Mouse (Mus musculus) spleen, adult 2 months (tissue): ENCODE measurements around the gene Pld4. TPM values are rescaled to one million over a fixed set of nuclear protein-coding genes. Genes with fewer than 3 reads are reported as not detected.
"Not testable (repeated sequence)": the region's sequence is repeated elsewhere in the genome, so short reads cannot be mapped to it uniquely, and the experiment has no call there.

ENCODE experiments used
- DNase-seq, 2 experiments: peaks; one replicate each; pipeline versions ENCODE4 v3.0.0 to v3.0.0-alpha.2; 2012 to 2021; ENCODE audit warnings: low spot score in 2 of 2, low read depth in 1 of 2
- H3K27ac ChIP-seq: fragments of 200-500 bp; 2 replicates; pipeline ENCODE4 v1.5.1; 2012; ENCODE audit warnings: low read length, inconsistent platforms; ENCODE audit not compliant: insufficient read depth
- H3K27me3 ChIP-seq: fragments of 200-500 bp; 2 replicates; pipeline ENCODE4 v1.6.1; 2012; ENCODE audit warnings: mild to moderate bottlenecking, moderate library complexity, low read length, inconsistent platforms; ENCODE audit not compliant: control insufficient read depth, insufficient read depth
- H3K36me3 ChIP-seq: fragments of 200-500 bp; 2 replicates; pipeline ENCODE4 v1.6.1; 2012; ENCODE audit warnings: mild to moderate bottlenecking, low read length, inconsistent platforms; ENCODE audit not compliant: control insufficient read depth, insufficient read depth
- H3K4me1 ChIP-seq: fragments of 200-500 bp; 2 replicates; pipeline ENCODE4 v1.6.1; 2011; ENCODE audit warnings: inconsistent platforms; ENCODE audit not compliant: control insufficient read depth, insufficient read depth, insufficient read length
- H3K4me3 ChIP-seq: fragments of 200-500 bp; 2 replicates; pipeline ENCODE4 v1.5.1; 2011; ENCODE audit warnings: mild to moderate bottlenecking, inconsistent platforms; ENCODE audit not compliant: insufficient read depth, insufficient read length; ENCODE audit errors: extremely low read depth
- CTCF ChIP-seq: fragments of 200-500 bp; IDR thresholded peaks from 2 replicates; pipeline ENCODE4 v1.5.1; 2011; ENCODE audit warnings: mild to moderate bottlenecking, inconsistent platforms; ENCODE audit not compliant: insufficient read depth, insufficient read length, insufficient replicate concordance; ENCODE audit errors: extremely low read depth
- POLR2A ChIP-seq: fragments of 200-500 bp; IDR thresholded peaks from 2 replicates; pipeline ENCODE4 v1.6.1; 2011; ENCODE audit warnings: low read depth, low read length, inconsistent platforms
- WGBS: fragments of 180-500 bp; shearing (Covaris S2); methylation state at CpG from one replicate; pipeline ENCODE4 v1.1.7; 2018; 5-methylcytosine and 5-hydroxymethylcytosine counted together
- polyA plus RNA-seq: library from polyadenylated mRNA; depleted of rRNA; stranded (reverse); fragments of >200 nt; gene quantifications from 2 replicates; pipeline ENCODE4 v1.2.3, GENCODE M21; 2012

Gene Pld4
- polyA plus RNA-seq, 1 experiment = 332 TPM

GRCm38 (mm10) chr12:112808587-112809364 lies 48.3 kb downstream of the Pld4 start, which contains the start of gene Clba1:
TSS of gene Clba1 (plus strand) at chr12:112808937.
- WGBS = 3% methylated on average over 64 of the region's 64 CpGs
- H3K27ac ChIP-seq = no peak within 1 kb of the TSS
- H3K4me3 ChIP-seq = peak within 1 kb of the TSS; percentile 62
- H3K36me3 ChIP-seq = no peaks in the 10 kb centered on the region
- peak; percentile 79 to 87 for DNase-seq
- TF ChIP-seq POLR2A = no peak
- TF ChIP-seq CTCF = 0 out of 2 replicates have a peak, but pooled peaks have one; percentile 22
- no peaks in the 10 kb centered on the region for H3K27me3 ChIP-seq
- H3K4me1 ChIP-seq = peaks cover 4% of the 10 kb centered on the region; the same call in 1 of the 2 replicates

GRCm38 (mm10) chr12:112809641-112810040 lies 49.2 kb downstream of the Pld4 start:
- WGBS = 16% methylated on average over 8 of the region's 8 CpGs
- Histone ChIP-seq H3K4me1 (peaks cover 4% of the 10 kb centered on the region; the same call in 1 of the 2 replicates), H3K36me3 (no peaks in the 10 kb centered on the region), H3K4me3 (peak overlapping the region; percentile 62), H3K27me3 (no peaks in the 10 kb centered on the region), H3K27ac (no peak overlapping the region)
- DNase-seq = no peak
- no peak for TF ChIP-seq CTCF
- TF ChIP-seq POLR2A = no peak

DNA sequence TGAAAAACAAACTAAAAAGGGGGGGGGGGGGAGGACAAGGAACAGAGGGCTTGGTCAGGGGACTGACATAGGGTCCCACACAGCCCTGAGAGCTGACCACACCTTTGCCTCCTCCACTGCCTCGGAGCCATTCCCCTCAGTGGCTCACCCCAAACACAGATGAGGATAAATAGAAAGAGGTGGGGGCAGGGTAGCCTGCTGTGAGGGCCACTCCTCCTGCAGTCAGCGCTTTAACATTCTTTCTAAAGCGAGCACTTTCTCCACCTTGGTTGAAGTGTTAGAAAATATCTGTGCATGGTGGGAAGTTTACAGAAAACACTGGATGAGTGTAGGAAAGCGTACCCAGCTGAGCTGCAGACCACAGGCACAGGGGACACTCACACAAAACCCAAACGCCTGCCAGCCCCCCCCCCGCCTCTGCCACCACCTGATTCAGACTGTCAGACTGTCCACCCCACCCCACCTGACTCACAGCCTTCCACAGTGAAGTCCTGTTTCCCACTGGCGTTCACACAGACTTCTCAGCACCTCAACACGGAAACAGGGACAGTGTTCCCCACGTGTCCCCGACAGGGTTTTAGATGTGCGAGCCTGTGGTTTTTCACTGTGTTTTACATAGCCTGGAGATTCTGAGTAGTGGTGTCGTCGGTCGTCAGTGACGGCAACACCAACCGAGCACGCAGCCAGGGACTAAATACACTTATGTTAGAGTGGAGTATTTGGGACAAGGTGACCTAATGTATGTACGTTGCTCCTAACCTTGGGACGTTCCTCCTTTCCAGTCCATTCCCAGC lies 49.8 kb downstream of the Pld4 start:
- Histone ChIP-seq H3K27ac (no peak overlapping the region), H3K36me3 (no peaks in the 10 kb centered on the region), H3K4me3 (no peak overlapping the region), H3K4me1 (peaks cover 4% of the 10 kb centered on the region; the same call in 1 of the 2 replicates), H3K27me3 (no peaks in the 10 kb centered on the region)
- DNase-seq = no peak
- TF ChIP-seq POLR2A = no peak
- no peak for TF ChIP-seq CTCF
- 77% methylated on average over 19 of the region's 19 CpGs for WGBS

GRCm38 (mm10) chr12:112813370-112813769 lies 52.9 kb downstream of the Pld4 start:
- no peak for TF ChIP-seq POLR2A
- TF ChIP-seq CTCF = no peak
- Histone ChIP-seq H3K36me3 (0 out of 2 replicates have a peak, but pooled peaks cover under 1% of the 10 kb centered on the region), H3K4me3 (no peak overlapping the region), H3K4me1 (peaks cover 4% of the 10 kb centered on the region; the same call in 1 of the 2 replicates), H3K27ac (no peak overlapping the region), H3K27me3 (no peaks in the 10 kb centered on the region)
- DNase-seq = no peak
- 94% methylated on average over 7 of the region's 7 CpGs for WGBS

- no peaks in the 10 kb centered on the region for H3K4me1 ChIP-seq
- DNase-seq = no peak
- 91% methylated on average over 14 of the region's 14 CpGs for WGBS
- no peak for TF ChIP-seq CTCF
- TF ChIP-seq POLR2A = no peak
- H3K27me3 ChIP-seq = no peaks in the 10 kb centered on the region
- peaks cover 6% of the 10 kb centered on the region for H3K36me3 ChIP-seq
- no peak overlapping the region for H3K27ac ChIP-seq
- H3K4me3 ChIP-seq = no peak overlapping the region
Measured at GRCm38 (mm10) chr12:112814682-112815470, 54.4 kb downstream of the Pld4 start.

DNA sequence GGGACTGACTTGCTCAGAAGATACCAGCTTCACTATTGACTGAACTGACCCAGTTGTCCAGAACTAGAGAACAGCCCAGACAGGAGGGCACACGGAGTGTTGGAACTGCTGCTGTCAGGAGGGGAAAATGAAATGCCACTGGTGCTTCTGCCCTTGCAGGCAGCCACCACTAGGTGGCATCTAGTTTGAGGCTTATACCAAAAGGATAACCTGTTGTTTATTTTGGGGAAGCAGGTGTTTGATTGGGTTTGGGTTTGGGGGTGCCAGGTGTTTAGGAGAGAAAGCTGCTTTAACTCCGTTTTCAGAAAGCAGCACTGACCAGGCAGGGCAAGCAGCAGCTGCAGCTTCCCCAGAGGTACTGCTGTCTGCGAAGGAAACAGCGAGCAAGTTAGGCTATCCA lies 55.8 kb downstream of the Pld4 start:
- 46% methylated on average over 4 of the region's 4 CpGs for WGBS
- Histone ChIP-seq H3K27ac (no peak overlapping the region), H3K27me3 (no peaks in the 10 kb centered on the region), H3K4me1 (no peaks in the 10 kb centered on the region), H3K4me3 (no peak overlapping the region), H3K36me3 (peaks cover 12% of the 10 kb centered on the region)
- TF ChIP-seq POLR2A = no peak
- TF ChIP-seq CTCF = peak; percentile 62; the same call in 1 of the 2 replicates
- peak; percentile 31 to 66 for DNase-seq

DNA sequence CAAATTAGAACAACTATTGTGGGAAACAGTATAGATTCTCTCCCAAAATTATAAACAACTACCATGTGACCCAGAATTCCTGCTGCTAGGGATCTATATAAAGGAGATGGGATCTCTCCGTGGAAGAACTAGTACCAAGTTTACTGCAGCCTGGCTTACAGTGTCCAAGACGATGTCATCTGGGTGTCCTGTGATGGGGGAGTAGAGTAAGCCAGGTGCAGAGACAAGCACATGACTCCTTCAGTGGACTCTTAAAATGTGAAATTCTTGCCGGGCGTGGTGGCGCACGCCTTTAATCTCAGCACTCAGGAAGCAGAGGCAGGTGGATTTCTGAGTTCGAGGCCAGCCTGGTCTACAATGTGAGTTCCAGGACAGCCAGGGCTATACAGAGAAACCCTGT lies 56.4 kb downstream of the Pld4 start:
- not testable (repeated sequence) for DNase-seq, H3K4me3 ChIP-seq, H3K27me3 ChIP-seq, H3K27ac ChIP-seq, H3K4me1 ChIP-seq
- peaks cover 15% of the 10 kb centered on the region for H3K36me3 ChIP-seq
- 85% methylated on average over 7 of the region's 7 CpGs for WGBS
